Mouse (Mus musculus) liver, adult 2 months (tissue): ENCODE measurements around the gene Tanc2. TPM values are rescaled to one million over a fixed set of nuclear protein-coding genes. Genes with fewer than 3 reads are reported as not detected.

ENCODE experiments used
- DNase-seq: peaks from one replicate; pipeline ENCODE4 v3.0.0-alpha.2; 2011; ENCODE audit warnings: low read depth, low spot score; ENCODE audit errors: extremely low read depth
- H3K27ac ChIP-seq: fragments of 200-500 bp; replicated peaks from 2 replicates; pipeline ENCODE4 v1.5.1; 2012; ENCODE audit warnings: low read depth, mild to moderate bottlenecking, control low read depth, inconsistent platforms, low read length; ENCODE audit not compliant: insufficient read depth
- H3K27me3 ChIP-seq: fragments of 200-500 bp; 2 replicates; pipeline ENCODE4 v1.6.1; 2012; ENCODE audit warnings: mild to moderate bottlenecking, moderate library complexity, low read length, inconsistent platforms; ENCODE audit not compliant: control insufficient read depth, insufficient read depth
- H3K36me3 ChIP-seq: fragments of 200-500 bp; 2 replicates; pipeline ENCODE4 v1.6.1; 2012; ENCODE audit warnings: low read length, inconsistent platforms; ENCODE audit not compliant: control insufficient read depth, insufficient read depth
- H3K4me1 ChIP-seq: fragments of 200-500 bp; 2 replicates; pipeline ENCODE4 v1.6.1; 2011; ENCODE audit warnings: low read length; ENCODE audit not compliant: control insufficient read depth, insufficient read depth
- H3K4me3 ChIP-seq: fragments of 200-500 bp; 2 replicates; pipeline ENCODE4 v1.5.1; 2011; ENCODE audit warnings: low read depth, mild to moderate bottlenecking, control low read depth, low read length, moderate library complexity; ENCODE audit not compliant: insufficient read depth
- H3K79me2 ChIP-seq: fragments of 200-500 bp; 2 replicates; pipeline ENCODE4 v1.6.1; 2012; ENCODE audit warnings: inconsistent platforms, mild to moderate bottlenecking, low read length, moderate library complexity; ENCODE audit not compliant: control insufficient read depth, insufficient read depth
- H3K9ac ChIP-seq: fragments of 200-500 bp; 2 replicates; pipeline ENCODE4 v1.6.1; 2012; ENCODE audit warnings: low read depth, mild to moderate bottlenecking, control low read depth, inconsistent platforms, low read length
- CTCF ChIP-seq: fragments of 200-500 bp; IDR thresholded peaks from 2 replicates; pipeline ENCODE4 v1.5.1; 2011; ENCODE audit warnings: low read depth, low read length, control low read depth
- POLR2A ChIP-seq: fragments of 200-500 bp; IDR thresholded peaks from 2 replicates; pipeline ENCODE4 v1.6.1; 2011; ENCODE audit warnings: low read length, control low read depth; ENCODE audit not compliant: insufficient read depth; ENCODE audit errors: extremely low read depth
- WGBS: fragments of 180-500 bp; shearing (Covaris S2); methylation state at CpG from one replicate; pipeline ENCODE4 v1.1.7; 2018; 5-methylcytosine and 5-hydroxymethylcytosine counted together
- polyA plus RNA-seq: library from polyadenylated mRNA; depleted of rRNA; stranded (reverse); fragments of >200 nt; gene quantifications from 2 replicates; pipeline ENCODE4 v1.2.3, GENCODE M21; 2012
- total RNA-seq: library from RNA; depleted of rRNA; stranded (reverse); fragments of >200 nt; gene quantifications from 2 replicates; pipeline ENCODE4 v1.2.3, GENCODE M21; 2014

The Tanc2 gene
- total and polyA plus RNA-seq, 2 experiments = 0.97 to 2.4 TPM

DNA sequence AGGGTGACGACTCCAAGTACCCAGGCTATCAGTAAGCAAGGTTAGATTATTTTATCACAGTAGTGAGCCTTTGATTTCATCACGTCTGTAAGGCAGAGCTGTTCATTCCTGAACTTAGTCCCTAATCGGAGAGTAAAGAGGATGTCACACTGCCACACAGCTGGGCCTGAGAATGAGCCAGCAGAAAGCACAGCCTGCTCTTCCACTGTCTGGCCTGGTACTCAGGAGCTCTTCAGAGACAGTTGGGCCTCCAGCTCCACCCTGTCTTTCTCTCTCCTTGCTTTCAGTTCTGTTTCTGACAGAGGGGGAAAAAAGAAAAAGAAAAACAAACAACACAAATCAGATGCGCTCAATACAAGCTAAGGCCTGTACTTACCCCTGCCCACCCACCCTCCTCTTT is 376.5 kb downstream of the Tanc2 start:
- 91% methylated on average over 4 of the region's 4 CpGs for WGBS
- Histone ChIP-seq H3K4me3 (no peak overlapping the region), H3K4me1 (no peaks in the 10 kb centered on the region), H3K27ac (no peak overlapping the region), H3K36me3 (no peaks in the 10 kb centered on the region), H3K9ac (no peak overlapping the region), H3K79me2 (no peaks in the 10 kb centered on the region), H3K27me3 (peaks cover 8% of the 10 kb centered on the region)
- no peak for TF ChIP-seq POLR2A
- TF ChIP-seq CTCF = no peak
- no peak for DNase-seq

DNA sequence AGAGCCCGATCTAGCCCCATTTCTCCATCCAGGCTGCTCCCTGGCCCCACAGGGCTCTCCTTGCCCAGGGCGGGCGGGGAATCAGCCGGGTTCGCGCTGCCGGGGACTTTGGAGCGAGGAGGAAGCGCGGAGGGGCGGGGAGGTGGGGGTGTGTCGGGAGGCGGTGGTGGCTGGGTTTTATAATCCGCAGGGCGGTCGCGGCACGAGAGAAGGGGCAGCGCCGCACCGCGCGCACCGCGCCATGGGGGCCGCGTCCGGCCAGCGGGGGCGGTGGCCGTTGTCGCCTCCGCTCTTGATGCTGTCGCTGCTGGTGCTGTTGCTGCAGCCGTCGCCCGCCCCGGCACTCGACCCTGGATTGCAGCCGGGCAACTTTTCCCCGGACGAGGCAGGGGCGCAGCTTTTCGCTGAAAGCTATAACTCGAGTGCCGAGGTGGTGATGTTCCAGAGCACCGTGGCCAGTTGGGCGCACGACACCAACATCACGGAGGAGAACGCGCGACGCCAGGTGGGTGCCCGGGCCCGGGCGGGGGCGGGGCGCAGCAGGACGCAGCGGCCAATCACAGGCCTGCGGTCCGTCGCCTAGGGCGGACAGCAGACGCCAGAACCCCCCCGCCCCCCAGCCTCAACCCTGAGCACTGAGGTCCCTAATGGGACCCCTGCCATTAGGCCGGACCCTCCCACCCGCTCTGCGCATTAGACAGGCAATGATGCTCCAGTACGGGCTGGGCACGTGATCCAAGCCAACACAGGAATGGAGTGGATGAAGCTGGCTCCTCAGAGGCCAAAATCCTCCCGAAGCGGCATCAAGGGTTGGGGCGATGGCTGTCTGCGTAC is 378.2 kb downstream of the Tanc2 start, which contains the start of gene Ace:
Gene Ace, plus strand, starts transcription at position 205 of the 834 bp plus-strand sequence.
- 2% methylated on average over 73 of the region's 76 CpGs for WGBS
- H3K27me3 ChIP-seq = peaks cover 8% of the 10 kb centered on the region
- no peaks in the 10 kb centered on the region for H3K4me1 ChIP-seq
- no peak for DNase-seq
- H3K79me2 ChIP-seq = no peaks in the 10 kb centered on the region
- H3K27ac ChIP-seq = no peak within 1 kb of the TSS
- no peaks in the 10 kb centered on the region for H3K36me3 ChIP-seq
- H3K9ac ChIP-seq = 0 out of 2 replicates have a peak within 1 kb of the TSS, but pooled peaks have one; percentile 28
- no peak for TF ChIP-seq POLR2A
- TF ChIP-seq CTCF = no peak
- H3K4me3 ChIP-seq = peak within 1 kb of the TSS; percentile 64

GRCm38 (mm10) chr11:105968948-105969347 is 379.2 kb downstream of the Tanc2 start:
- no peaks in the 10 kb centered on the region for H3K79me2 ChIP-seq
- H3K4me3 ChIP-seq = no peak overlapping the region
- H3K36me3 ChIP-seq = no peaks in the 10 kb centered on the region
- DNase-seq = no peak
- WGBS = 62% methylated on average over 10 of the region's 10 CpGs
- H3K4me1 ChIP-seq = no peaks in the 10 kb centered on the region
- TF ChIP-seq CTCF (no peak), POLR2A (no peak)
- H3K27ac ChIP-seq = no peak overlapping the region
- H3K27me3 ChIP-seq = peaks cover 8% of the 10 kb centered on the region
- no peak overlapping the region for H3K9ac ChIP-seq

GRCm38 (mm10) chr11:105969516-105969915 is 379.7 kb downstream of the Tanc2 start:
- Histone ChIP-seq H3K4me3 (no peak overlapping the region), H3K4me1 (no peaks in the 10 kb centered on the region), H3K27me3 (peaks cover 8% of the 10 kb centered on the region), H3K27ac (no peak overlapping the region), H3K79me2 (no peaks in the 10 kb centered on the region), H3K36me3 (no peaks in the 10 kb centered on the region), H3K9ac (no peak overlapping the region)
- WGBS = 29% methylated on average over 1 of the region's 1 CpGs
- DNase-seq = peak; percentile 34
- TF ChIP-seq POLR2A (no peak), CTCF (peak; percentile 73)

- H3K27ac ChIP-seq = no peak overlapping the region
- TF ChIP-seq CTCF = no peak
- TF ChIP-seq POLR2A = no peak
- H3K4me1 ChIP-seq = no peaks in the 10 kb centered on the region
- 32% methylated on average over 6 of the region's 6 CpGs for WGBS
- H3K36me3 ChIP-seq = no peaks in the 10 kb centered on the region
- H3K9ac ChIP-seq = no peak overlapping the region
- no peaks in the 10 kb centered on the region for H3K79me2 ChIP-seq
- no peaks in the 10 kb centered on the region for H3K27me3 ChIP-seq
- H3K4me3 ChIP-seq = no peak overlapping the region
- DNase-seq = peak; percentile 92
Observed at GRCm38 (mm10) chr11:105974593-105974992, 384.8 kb downstream of the Tanc2 start.

GRCm38 (mm10) chr11:105975050-105975449 is 385.3 kb downstream of the Tanc2 start:
- no peak overlapping the region for H3K27ac ChIP-seq
- 77% methylated on average over 3 of the region's 3 CpGs for WGBS
- H3K79me2 ChIP-seq = no peaks in the 10 kb centered on the region
- H3K9ac ChIP-seq = no peak overlapping the region
- H3K27me3 ChIP-seq = no peaks in the 10 kb centered on the region
- H3K36me3 ChIP-seq = no peaks in the 10 kb centered on the region
- DNase-seq = no peak
- TF ChIP-seq POLR2A = no peak
- TF ChIP-seq CTCF = no peak
- H3K4me3 ChIP-seq = no peak overlapping the region
- H3K4me1 ChIP-seq = no peaks in the 10 kb centered on the region
